Mouse (Mus musculus): Measurements from ENCODE around the gene Plekhh2. TPM values are rescaled to one million over a fixed set of nuclear protein-coding genes. Genes with fewer than 3 reads are reported as not detected.
A peak's percentile ranks its signal among the peaks of the same experiment; 100 is the strongest.

Gene Plekhh2
- total RNA-seq (2014; fragmentation: Nextera tagmentation) (0.32 and 0.43 TPM in 2 replicates), total RNA-seq (2017) (0.43 TPM in 1 of 2 replicates, not detected in the other)

DNA sequence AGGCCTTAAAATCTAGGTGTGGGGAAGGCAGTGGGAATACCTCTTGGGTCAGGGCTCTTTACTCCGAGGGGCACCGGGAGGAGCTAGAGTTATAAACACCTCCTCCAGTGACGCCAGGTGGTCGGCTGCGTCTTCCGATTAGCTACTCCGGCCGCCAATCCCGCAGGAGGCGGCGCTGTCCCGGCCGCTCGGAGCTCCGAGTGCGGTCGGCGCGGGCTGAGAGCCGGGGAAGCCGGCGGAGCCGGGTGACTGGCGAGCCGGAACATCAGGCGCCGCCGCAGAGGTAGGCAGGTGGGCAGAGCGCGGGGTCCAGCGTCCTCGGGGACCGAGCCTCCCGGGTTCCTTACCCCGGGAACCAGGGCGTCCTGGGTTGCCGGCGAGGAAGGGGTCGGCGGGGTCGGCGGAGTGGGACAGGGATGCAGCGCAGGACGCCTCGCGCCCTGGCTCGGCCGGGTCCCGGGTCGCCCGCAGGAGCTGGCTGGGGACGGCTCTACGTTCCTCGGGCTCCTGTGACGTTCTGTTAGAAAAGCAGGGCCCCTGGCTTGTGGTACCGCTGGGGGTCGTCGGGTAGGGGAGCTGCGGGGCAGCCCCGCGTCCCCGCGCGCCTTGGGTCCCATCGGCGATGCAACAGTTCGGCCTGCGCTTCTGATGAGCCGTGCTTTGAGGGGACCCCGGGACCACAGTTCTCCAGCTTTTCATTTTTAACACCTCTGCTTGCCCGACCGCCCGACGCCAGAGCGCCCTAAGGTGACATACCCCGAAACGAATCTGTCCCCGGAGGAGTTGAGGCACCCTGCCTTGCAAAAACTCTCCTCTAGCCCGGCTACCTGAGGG lies at the start of gene Plekhh2:
Gene Plekhh2, plus strand, starts transcription at position 214 of the 834 bp plus-strand sequence.
- ATAC-seq (replicated peaks; ENCODE audit: poor library complexity, severe bottlenecking): peak; percentile 75

DNA sequence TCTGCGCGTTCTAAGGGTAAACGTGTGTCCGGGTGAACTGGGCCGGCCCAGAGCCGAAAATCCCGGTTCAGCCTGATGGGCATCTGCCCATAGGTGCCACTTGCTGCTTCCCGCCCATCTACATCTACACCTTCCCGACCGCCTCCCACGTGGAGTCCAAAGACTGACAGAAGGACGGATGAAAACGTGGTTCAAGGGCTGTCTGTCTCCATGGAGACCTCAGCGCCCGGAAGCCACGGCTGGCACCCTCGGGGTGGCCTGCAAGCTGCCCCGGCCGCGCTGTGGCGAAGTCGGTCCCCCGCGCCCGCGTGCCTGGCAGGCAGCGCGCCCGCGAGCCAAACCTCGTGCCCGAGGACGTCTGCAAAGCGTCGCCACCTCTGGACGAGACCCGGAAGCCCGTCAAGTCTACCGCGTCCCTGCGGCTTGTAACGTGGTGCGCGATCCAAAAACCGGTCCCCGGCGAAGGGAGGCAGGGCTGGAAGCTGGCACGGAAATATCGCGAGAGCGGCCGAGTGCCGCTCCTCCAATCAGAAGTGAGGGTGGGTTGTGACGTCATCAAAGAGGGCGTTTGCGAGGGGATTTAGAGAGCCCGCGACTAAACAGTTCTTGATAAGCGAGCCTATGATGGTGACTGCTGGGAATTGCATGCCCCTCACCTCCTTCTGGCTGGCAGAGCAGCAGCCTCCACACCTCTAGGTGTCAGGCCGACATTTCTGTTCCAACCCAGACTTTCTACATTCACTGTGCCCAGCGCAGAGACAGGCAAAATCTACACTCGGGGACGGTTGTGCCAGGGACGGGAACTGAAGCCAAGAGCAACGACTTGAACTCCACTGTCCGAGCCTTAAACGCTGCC lies 45.7 kb upstream of the Plekhh2 start, which contains the start of gene Thada:
Gene Thada, minus strand, starts transcription at position 453 of the 856 bp plus-strand sequence.
- ATAC-seq (replicated peaks; ENCODE audit: poor library complexity, severe bottlenecking): peak; percentile 98

DNA sequence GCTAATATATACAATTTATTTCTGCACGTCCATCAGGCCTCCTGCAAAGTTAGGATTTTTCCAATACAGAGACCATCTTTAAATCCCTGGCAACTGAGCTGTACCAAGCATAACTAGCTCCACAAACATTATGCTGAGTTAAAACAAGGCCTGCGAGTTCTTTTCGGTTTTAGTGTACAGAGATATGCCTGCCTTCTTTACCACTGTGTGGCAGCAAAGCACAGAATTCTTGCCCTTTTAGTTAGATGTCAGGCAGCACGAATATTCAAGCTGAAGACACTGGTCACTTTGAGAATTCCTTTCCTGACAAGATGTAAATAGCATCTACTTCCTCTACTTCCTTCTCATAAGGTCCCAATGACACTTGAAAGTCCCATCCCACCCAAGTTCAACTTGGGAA lies 37.4 kb upstream of the Plekhh2 start:
- ATAC-seq (replicated peaks; ENCODE audit: poor library complexity, severe bottlenecking): no peak

DNA sequence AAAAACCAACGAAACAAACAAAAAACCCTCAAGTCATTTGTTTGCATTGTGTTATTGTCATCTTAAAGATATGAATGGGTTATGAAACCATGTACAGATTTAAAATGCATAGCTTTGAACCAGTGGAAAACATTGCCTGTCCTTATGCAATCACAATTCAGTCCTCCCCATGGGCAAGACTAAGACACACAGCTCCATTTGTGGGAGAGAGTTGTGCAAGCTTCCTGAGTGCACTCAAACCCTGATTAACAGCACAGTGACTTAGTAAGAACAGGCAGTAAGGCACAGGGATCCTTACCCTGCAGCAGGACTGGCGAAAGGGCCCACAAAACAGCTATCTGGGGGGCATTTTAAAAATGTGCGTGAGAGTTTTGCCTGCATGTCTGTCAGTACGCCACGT lies 34.5 kb upstream of the Plekhh2 start:
- peak; percentile 92 for ATAC-seq (replicated peaks; ENCODE audit: poor library complexity, severe bottlenecking)

DNA sequence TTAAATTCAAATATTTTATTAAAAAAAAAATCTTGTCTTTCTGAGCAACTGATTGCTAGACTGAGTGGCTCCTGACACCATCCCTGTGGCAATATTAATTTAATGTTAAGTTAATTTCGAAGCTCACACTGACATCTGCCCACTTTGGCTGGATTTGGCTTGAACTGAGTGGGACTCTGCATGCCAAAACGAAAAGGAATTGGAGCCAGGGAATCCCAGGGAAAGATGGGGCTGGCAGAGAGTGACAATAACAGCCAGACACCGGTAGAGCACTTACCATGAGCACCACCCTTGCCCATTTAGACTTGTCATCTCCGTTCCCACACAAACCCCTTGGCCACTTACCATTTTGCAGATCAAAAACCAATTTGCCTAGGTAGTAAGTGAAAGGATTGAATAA lies 33.4 kb upstream of the Plekhh2 start:
- no peak for ATAC-seq (replicated peaks; ENCODE audit: poor library complexity, severe bottlenecking)

DNA sequence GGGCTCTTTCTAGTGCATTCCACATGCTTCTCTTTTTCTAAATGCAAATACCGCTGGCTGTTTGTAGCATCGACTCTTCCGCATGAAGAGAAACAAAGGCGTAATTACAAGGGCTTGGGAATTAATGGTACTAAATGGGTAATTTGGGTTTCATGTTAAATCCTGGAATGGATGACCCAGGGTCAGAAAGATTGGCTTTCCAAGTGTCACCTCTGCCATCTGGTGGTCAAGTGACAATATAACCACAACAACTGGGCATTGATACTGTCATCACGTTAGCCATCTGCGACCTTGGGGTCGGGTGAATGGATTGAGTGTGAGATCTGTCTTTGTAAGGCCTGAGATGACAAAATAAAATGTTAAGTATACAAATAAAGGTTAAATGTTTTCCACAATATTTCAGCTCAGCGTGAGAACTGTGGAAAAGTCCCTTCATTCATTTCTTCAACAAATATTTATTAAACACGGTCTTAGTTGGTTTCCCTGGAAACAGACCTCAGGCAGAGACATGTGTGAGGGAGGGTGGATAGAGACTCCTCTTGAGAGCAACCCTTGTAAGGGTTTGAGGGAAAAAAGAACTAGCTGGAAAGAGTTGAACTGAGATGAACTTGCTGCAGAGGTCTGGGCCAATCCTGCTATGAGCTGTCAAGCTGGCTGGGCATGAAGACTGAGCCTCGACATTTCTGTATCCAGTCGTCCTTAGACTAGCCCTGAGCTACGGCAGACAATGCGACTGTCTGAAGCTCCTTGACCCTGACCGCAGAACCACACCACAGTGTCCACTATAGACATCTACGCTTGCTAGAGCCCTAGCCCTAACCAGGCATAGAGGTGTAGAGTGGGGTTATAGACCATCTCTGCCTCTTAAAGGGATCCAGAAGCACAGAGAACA lies 31.0 kb upstream of the Plekhh2 start:
- ATAC-seq (replicated peaks; ENCODE audit: poor library complexity, severe bottlenecking): peak; percentile 69

DNA sequence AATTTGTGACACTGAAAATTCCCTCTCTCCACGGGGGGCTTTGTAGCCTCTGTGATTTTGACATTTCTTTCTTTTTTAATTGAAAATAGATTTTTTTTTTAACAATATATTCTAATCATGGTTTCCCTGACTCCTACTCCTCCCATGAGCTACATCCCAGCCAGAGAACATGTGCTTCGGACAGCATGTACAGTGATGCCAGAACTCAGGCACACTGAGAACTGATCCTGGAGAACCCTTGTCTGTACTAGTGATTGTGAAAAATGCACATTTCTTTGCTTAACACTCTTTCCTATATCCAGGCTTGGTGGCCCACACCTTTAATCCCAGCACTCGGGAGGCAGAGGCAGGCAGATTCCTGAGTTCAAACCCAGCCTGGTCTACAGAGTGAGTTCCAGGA lies 28.9 kb upstream of the Plekhh2 start:
- no peak for ATAC-seq (replicated peaks; ENCODE audit: poor library complexity, severe bottlenecking)

DNA sequence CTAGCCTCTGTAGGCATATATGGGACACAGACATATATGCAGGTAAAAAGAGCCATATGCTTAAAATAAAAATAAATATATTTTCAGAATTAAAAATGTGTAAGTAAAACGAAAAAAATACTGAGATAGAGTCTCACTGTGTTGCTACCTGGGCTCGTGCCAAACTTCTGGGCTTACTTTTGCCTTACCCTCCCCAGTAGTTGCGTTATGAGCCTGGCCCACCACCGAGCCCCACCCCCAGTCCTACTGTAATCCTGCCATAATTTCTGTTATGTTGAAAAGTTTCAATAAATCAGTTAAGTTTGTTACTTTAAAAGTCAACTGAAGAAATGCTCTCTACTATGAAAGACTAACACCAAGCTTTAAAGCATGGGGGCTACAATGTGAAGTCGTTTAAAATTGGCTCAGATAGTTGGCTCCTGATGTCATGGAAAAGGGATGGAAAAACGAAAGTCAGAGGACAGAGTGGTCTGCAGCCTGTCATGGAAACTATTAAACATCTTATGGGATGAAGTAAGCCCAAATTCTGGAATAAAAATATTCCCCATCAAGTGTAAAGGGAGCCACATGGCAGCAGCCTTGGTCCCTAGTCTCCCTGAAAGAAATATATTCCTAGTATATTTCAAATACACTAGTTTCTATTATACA lies 27.9 kb upstream of the Plekhh2 start:
- ATAC-seq (replicated peaks; ENCODE audit: poor library complexity, severe bottlenecking): no peak

DNA sequence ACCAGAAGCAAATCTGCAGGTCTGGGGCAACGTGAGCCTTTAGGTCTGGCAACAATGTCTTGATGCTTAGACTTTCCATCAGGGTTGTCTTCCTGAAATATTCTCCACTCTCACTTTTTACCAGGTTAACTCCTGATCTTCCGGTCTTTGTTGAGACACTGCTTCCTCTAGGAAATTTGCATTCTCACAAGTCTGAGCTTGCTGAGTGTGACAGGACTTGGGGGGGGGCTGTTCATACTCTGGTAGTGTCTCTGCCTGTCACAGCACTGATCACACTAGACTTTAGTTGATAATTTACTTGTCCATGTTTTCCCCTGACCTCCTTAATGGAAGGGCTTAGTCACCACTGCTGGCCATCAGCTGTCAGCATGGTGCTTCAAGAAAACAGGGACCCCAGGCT lies 24.3 kb upstream of the Plekhh2 start:
- no peak for ATAC-seq (replicated peaks; ENCODE audit: poor library complexity, severe bottlenecking)

DNA sequence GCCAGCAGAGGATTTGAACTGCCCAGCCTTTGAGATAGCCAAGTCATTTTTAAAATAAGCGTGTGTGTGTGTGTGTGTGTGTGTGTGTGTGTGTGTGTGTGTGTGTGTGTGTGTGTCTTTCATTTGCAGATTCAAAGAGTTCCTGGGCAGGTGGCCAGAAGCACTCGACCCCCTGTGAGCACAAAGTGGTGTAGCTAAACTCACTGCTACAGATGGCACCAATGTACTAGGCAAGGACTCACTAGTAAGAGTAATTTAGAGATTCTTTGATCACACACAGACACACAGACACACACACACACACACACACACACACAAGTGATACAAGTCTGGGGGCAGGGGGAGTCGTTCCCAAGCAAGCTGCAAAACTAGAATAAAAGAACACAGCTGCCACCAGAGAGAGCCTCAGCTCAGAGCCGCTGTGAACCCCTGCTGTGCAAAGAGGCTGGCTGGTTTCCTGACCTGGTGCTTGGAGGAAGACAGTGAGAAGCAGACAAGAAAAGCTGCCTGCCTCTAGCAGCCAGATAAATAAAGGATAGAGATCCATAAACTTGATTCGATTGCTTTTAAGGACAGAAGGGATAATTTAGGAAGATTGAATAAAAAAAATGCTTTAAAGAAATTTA lies 19.3 kb upstream of the Plekhh2 start:
- no peak for ATAC-seq (replicated peaks; ENCODE audit: poor library complexity, severe bottlenecking)

DNA sequence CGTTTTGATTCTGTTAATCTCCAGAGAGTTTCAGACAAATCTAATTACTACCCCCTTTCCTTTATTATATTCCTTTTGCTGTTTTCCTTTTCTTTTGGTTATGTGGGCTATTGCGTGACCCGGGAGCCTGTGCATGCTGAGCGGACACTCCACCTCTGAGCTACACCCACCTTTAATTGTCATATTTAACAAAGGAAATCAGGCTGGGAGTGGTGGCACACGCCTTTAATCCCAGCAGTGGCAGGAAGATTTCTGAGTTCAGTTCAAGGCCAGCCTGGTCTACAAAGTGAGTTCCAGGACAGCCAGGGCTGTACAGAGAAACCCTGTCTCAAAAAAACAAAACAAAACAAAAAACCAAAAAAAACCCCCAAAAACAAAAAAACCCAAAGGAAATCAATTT lies 14.7 kb upstream of the Plekhh2 start:
- no peak for ATAC-seq (replicated peaks; ENCODE audit: poor library complexity, severe bottlenecking)

DNA sequence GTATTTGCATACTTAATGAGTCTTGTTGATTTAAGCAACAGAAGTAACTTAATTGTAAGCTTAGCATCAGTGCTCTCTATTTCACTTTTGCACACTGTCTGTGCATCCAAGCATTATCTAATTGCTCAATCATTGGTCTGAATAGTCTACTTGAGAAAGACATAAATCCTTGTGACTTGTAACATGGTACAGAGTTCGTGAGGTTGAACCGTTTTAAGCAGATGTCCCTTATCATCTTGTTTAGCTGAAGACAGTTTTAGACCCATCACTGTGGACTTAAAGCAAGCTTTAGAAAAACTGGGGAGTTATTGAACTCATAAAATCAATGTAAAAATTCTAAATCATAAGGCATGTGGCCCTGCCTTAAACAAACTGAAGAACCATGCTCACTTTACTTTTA lies 14.1 kb upstream of the Plekhh2 start:
- ATAC-seq (replicated peaks; ENCODE audit: poor library complexity, severe bottlenecking): no peak

DNA sequence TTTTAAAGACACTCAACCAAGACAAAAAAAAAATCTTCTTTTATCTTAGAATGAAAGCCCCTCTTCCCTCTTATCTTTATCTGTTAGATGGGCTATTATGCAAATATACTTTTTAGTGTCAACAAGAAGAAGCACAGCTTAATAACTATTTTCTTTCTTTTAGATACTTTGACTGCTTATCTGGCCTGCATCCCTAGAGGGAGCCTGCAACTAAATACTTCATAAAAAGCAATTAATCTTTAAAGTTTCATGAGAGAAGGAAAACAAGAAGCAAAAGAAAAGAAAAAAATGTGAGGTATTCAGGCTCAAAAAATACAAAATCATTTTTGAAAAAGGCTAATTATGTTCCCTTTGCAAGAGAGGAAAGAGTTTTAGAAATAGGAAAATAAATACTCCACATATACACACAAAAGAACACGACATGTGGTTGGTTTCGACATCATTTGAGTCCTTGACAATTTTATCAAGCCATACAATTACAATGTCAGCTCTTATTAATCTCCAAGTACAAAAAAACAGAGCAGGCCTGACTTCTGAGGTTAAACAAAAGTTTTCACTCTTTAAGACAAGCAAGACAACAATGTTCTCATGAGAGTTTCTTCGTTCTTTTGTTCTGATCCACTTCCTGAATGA lies 13.6 kb upstream of the Plekhh2 start:
- no peak for ATAC-seq (replicated peaks; ENCODE audit: poor library complexity, severe bottlenecking)

DNA sequence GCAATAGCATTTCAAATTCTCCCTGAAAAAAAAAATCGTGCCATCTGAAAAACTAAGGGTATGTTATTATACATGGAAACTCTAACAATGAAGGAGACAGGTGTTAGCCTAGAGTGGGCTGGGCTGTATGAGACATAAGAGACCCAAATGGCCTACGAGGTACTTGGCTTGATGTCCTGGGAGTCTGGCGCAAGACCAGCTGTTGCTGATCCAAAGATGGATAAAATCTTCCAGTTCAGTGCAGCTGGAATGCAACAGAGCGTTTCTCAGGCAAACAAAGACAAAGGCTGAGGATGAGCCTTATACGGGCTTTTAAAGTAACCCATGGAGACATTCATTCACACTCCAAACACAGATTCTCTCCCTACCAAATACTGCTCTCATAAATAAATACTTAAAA lies 13.1 kb upstream of the Plekhh2 start:
- no peak for ATAC-seq (replicated peaks; ENCODE audit: poor library complexity, severe bottlenecking)

DNA sequence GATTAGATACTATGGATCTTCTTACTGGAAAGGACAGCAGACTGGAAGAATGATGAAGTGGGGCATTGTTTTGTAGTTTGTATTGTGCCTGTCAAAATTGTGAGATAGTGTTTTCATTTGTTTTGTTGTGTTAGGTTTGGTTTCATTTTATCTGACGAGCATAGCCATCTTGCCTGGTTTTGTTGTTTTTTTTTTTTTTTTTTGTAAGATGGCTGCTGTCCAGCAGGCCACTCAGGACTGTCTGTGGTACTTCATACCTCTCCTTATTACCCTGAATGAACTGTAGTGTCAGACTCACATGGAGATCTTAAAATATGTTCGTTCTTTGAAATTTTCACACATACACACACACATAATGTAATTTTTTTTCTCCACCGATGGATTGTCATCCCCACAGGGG lies 9.4 kb upstream of the Plekhh2 start:
- no peak for ATAC-seq (replicated peaks; ENCODE audit: poor library complexity, severe bottlenecking)

DNA sequence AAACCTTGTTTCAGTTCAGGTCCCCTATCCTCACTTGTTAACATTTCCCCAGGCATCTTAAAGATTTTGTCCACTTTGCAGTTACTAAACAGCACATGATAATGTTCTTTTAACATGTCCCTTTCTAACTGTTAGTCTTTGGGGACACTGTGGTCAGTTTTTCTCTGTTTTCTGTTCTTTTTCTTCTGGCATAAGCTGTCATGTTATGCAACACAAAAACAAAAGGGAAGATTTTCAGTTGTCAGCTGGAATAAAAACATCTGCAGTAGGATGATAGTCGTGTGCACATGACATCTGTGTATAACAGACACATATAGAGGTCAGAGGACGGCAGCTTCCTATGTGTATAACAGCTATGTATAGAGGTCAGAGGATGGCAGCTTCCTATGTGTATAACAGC lies 5.8 kb upstream of the Plekhh2 start:
- ATAC-seq (replicated peaks; ENCODE audit: poor library complexity, severe bottlenecking): no peak

DNA sequence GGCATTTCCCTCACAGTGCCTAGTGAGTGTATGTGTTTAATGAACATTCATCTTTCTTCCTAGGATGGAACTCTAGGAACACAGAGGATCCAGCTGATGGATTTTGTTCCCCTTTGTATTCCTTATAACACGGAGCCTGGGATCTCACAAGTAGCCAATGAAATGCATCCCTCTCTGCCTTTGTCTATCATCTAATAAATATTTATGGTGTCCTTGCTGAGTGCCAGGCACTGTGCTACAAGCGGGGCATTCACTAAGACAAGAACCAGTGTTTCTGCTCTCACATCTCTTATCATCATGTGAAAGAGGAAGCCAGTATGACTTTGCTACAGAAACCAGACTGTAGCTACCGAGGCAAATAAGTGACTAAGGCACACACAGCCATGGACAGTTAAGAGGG lies 3.0 kb upstream of the Plekhh2 start:
- ATAC-seq (replicated peaks; ENCODE audit: poor library complexity, severe bottlenecking): peak; percentile 46

DNA sequence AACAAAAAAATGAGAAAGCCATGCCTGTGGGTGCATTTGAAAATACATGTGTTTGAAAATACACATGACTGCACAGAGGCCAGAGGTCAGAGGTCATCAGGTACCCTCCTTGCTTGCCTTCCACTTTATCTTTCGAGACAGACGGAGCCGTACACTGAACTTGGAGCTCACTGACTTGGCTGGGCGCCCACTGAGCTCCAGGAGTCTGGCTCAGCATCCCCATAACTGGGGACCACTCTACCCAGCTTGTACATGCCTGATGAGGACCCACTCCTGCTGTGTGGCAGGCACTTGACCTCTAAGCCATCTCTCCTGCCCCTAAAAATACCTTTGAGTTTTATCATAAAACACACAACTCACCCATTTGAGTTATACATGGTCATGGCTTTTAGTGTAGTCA lies 2.5 kb upstream of the Plekhh2 start:
- ATAC-seq (replicated peaks; ENCODE audit: poor library complexity, severe bottlenecking): no peak

DNA sequence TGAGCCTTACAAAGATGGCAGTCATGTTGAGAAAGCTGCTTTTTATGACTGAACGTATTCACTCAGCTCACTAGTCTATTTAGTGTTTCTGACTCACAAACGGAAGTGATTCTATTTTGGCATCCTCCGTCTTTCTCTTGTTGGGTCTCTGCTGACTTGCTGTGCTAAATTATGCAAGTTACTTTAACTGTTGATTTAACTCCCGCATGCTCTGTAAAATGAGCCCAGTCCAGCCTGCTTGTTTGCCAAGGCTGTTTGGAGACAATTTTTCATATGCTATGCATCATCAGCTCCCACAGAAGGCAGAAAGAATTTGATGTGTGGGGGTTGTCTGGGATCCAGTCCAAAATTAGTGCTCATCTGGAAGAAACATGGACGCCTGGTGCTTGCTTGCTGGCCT lies 1.3 kb upstream of the Plekhh2 start:
- no peak for ATAC-seq (replicated peaks; ENCODE audit: poor library complexity, severe bottlenecking)

Data from granulocyte monocyte progenitor cell, adult 5-6 weeks (primary cell).